Mouse (Mus musculus) small intestine, adult 2 months (tissue): ENCODE data around the gene Dok4. TPM values are rescaled to one million over a fixed set of nuclear protein-coding genes. Genes with fewer than 3 reads are reported as not detected.

Source experiments
- H3K27ac ChIP-seq: fragments of 200-500 bp; 2 replicates; pipeline ENCODE4 v1.5.1; 2012; ENCODE audit warnings: low read depth, low read length, control low read depth, inconsistent platforms; ENCODE audit not compliant: insufficient read depth
- H3K27me3 ChIP-seq: fragments of 200-500 bp; 2 replicates; pipeline ENCODE4 v1.6.1; 2012; ENCODE audit warnings: mild to moderate bottlenecking, moderate library complexity, low read length, inconsistent platforms; ENCODE audit not compliant: control insufficient read depth, insufficient read depth
- H3K36me3 ChIP-seq: fragments of 200-500 bp; 2 replicates; pipeline ENCODE4 v1.6.1; 2012; ENCODE audit warnings: mild to moderate bottlenecking, low read length, control low read depth, inconsistent platforms; ENCODE audit not compliant: control insufficient read depth, insufficient read depth
- H3K4me1 ChIP-seq: fragments of 200-500 bp; 2 replicates; pipeline ENCODE4 v1.6.1; 2012; ENCODE audit warnings: low read length, inconsistent platforms, mixed read lengths; ENCODE audit not compliant: control insufficient read depth, insufficient read depth, insufficient read length
- H3K4me3 ChIP-seq: fragments of 200-500 bp; 2 replicates; pipeline ENCODE4 v1.5.1; 2012; ENCODE audit warnings: low read depth, mild to moderate bottlenecking, control low read depth, inconsistent platforms, low read length, moderate library complexity
- CTCF ChIP-seq: fragments of 200-500 bp; IDR thresholded peaks from 2 replicates; pipeline ENCODE4 v1.5.1; 2012; ENCODE audit warnings: low read depth, mild to moderate bottlenecking, control low read depth, inconsistent platforms, low read length, moderate library complexity, mixed read lengths; ENCODE audit not compliant: insufficient replicate concordance, insufficient read length; ENCODE audit errors: extremely low read depth
- POLR2A ChIP-seq: fragments of 200-500 bp; IDR thresholded peaks from 2 replicates; pipeline ENCODE4 v1.6.1; 2012; ENCODE audit warnings: low read depth, mild to moderate bottlenecking, control low read depth, inconsistent platforms, low read length, moderate library complexity
- WGBS: fragments of 180-500 bp; shearing (Covaris S2); methylation state at CpG from one replicate; pipeline ENCODE4 v1.1.7; 2018; 5-methylcytosine and 5-hydroxymethylcytosine counted together
- polyA plus RNA-seq: library from polyadenylated mRNA; depleted of rRNA; stranded (reverse); fragments of >200 nt; gene quantifications from 2 replicates; pipeline ENCODE4 v1.2.3, GENCODE M21; 2012

The Dok4 gene
- polyA plus RNA-seq, 1 experiment: 156 TPM

DNA sequence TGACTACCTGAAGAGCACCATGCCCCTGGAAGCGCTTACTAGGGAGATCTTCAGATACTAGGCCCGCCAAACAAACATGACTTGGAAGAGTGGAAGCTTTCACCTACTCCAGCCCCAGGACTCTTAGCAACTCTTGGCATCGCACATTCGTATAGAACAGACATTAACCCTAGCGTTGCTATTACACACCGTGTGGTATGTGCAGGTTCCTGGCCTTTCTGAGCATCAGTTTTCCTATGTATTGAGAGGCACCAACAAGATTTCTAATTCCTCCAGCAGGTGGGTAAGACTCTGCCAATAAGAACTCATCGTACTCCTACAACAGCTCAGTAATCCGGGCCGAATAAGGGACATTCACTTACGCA, 40.8 kb upstream of the Dok4 start:
- H3K27me3 ChIP-seq: peaks cover 11% of the 10 kb centered on the region
- peak overlapping the region; percentile 76 for H3K4me3 ChIP-seq
- 29% methylated on average over 10 of the region's 10 CpGs for WGBS

DNA sequence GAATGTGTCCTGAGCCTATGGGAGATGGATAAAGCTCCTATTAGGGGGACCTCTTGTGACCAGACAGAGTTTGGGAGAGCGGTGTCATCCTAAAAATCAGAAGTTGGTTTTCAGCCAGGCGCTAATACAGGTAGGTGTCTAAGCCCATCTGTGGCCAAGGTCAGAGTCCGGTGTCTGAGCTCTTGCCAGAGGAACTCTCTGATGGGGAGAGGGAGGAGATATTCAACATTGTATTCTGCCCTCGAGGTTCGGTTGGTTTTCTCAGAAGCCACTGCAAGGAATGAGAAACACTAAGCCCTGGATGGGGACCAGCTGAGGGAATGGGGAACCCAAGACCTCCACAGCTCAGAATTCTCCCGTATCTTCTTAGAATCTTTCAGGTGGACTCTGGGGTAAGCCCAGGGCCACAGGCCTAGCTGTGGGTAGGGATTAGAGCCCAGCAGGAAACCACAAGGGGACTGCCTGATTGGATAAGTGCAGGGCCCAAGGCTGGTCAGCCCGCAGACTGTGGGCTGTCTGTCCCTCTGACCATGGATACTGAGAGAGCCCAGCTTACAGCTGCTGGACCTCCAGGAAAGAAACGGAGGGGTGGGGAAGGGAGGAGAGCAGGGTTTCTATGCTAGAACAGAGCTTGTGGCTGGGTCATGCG, 40.3 kb upstream of the Dok4 start:
- peaks cover 6% of the 10 kb centered on the region for H3K4me1 ChIP-seq
- H3K4me3 ChIP-seq: peak overlapping the region; percentile 34
- no peaks in the 10 kb centered on the region for H3K36me3 ChIP-seq
- 54% methylated on average over 9 of the region's 9 CpGs for WGBS
- H3K27me3 ChIP-seq: peaks cover 11% of the 10 kb centered on the region
- TF ChIP-seq CTCF: no peak
- TF ChIP-seq POLR2A: no peak
- no peak overlapping the region for H3K27ac ChIP-seq

More for the DNA sequence above, 40.8 kb upstream of the Dok4 start:
- Histone ChIP-seq H3K4me1 (peaks cover 6% of the 10 kb centered on the region), H3K36me3 (no peaks in the 10 kb centered on the region), H3K27ac (peak overlapping the region; percentile 31; the same call in 1 of the 2 replicates)
- TF ChIP-seq CTCF (no peak), POLR2A (no peak)

DNA sequence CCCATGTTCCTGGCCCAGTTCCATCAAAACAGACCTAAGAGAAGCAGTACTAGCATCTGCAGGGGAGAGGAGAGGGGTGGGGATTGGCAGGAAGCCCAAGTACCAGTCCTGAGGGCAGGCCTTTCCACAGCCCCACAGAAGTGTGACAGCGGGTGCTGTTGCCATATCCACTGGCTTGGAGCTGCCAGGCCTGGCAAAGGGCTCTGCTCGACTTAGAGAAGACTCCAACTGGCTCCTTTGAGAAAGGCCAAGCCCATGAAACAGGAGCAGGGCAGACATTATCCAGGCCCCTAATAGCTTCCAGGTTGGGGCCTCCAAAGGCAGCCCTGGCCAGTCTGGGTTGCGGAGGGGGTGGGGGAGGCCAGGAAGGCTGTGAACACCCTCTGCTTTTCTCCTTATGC, 38.6 kb upstream of the Dok4 start:
- Histone ChIP-seq H3K36me3 (no peaks in the 10 kb centered on the region), H3K27me3 (peaks cover 11% of the 10 kb centered on the region), H3K4me1 (peaks cover 6% of the 10 kb centered on the region), H3K27ac (no peak overlapping the region), H3K4me3 (no peak overlapping the region)
- WGBS: 57% methylated on average over 3 of the region's 3 CpGs
- TF ChIP-seq CTCF (no peak), POLR2A (no peak)

DNA sequence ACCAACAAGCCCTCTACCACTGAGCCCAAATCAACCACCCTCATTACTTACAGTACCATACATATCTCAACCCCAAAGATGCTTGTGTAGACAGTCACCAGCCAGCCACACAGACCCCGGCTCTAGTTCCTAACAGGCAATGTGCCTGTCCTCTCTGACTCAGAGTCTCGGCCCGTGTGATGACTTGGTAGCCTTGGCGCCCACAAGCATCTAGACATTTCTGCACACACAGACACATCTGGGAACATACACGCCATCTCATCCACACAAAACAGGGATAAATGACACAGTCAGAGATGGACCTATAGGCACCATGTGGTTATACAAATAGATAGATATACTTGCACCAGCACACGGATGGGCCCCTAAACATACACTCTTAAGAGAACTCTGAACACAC, 38.1 kb upstream of the Dok4 start:
- WGBS: 80% methylated on average over 6 of the region's 6 CpGs
- TF ChIP-seq POLR2A: no peak
- TF ChIP-seq CTCF: no peak
- H3K4me3 ChIP-seq: no peak overlapping the region
- H3K27me3 ChIP-seq: peaks cover 11% of the 10 kb centered on the region
- H3K27ac ChIP-seq: no peak overlapping the region
- H3K4me1 ChIP-seq: peaks cover 6% of the 10 kb centered on the region
- H3K36me3 ChIP-seq: no peaks in the 10 kb centered on the region

DNA sequence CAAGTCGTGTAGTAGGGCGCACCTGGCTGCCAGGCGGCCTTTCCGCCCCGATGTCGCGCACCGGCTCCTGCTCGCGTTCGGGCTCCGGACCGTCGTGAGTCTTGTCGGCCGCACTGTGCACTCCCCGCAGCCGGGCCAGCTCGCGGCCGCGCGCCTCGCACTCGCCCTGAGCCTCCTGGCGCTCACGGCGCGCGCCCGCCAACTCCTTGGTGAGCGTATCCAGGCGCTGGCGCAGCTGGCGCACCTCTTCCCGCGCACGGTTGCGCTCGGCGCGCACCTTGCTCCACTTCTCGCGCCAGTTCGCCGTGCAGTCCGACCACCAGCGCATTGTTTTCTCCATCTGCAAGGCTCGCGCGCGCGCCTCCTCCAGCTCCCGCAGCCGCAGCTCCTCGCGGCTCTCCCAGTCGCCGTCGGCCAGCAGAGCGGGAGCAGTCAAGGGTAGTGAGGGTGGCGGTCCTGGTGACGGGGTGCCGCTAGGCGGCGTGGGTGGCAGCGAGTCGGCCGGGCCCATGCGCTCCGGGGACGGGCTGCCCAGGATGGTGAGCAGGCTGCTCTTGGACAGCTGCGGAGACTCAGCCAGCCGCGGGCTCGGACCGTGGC, 37.0 kb upstream of the Dok4 start:
- H3K27me3 ChIP-seq: peaks cover 10% of the 10 kb centered on the region
- no peak overlapping the region for H3K27ac ChIP-seq
- TF ChIP-seq CTCF: peak; percentile 21; the same call in 1 of the 2 replicates
- TF ChIP-seq POLR2A: no peak
- 35% methylated on average over 77 of the region's 77 CpGs for WGBS
- H3K4me1 ChIP-seq: peaks cover 5% of the 10 kb centered on the region
- peak overlapping the region; percentile 57 for H3K4me3 ChIP-seq
- no peaks in the 10 kb centered on the region for H3K36me3 ChIP-seq

DNA sequence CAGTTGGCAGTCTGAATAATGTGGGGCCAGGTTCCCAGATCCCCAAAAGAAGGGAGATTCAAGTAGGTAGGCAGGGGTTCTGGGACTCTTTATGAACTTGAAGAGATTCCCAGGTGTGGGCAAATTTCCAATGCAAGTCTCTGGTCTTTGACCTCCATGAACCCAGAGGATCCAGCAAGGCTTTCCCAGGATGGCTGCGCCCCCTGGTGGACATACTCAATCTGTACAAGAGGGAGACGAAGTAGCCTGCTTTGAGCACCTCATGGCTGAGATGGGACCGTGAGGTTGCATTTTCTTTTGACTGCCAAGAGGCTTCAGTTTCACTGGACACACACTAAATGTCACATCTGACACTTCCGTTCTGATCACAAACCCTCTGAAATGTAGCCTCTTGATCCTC, 32.7 kb upstream of the Dok4 start:
- TF ChIP-seq CTCF (peak; percentile 98; the same call in 1 of the 2 replicates), POLR2A (no peak)
- H3K36me3 ChIP-seq: no peaks in the 10 kb centered on the region; the same call in 1 of the 2 replicates
- H3K27ac ChIP-seq: no peak overlapping the region
- under 1% methylated on average over 4 of the region's 4 CpGs for WGBS
- H3K4me1 ChIP-seq: peaks cover 13% of the 10 kb centered on the region
- H3K4me3 ChIP-seq: no peak overlapping the region
- H3K27me3 ChIP-seq: no peaks in the 10 kb centered on the region; the same call in 1 of the 2 replicates

DNA sequence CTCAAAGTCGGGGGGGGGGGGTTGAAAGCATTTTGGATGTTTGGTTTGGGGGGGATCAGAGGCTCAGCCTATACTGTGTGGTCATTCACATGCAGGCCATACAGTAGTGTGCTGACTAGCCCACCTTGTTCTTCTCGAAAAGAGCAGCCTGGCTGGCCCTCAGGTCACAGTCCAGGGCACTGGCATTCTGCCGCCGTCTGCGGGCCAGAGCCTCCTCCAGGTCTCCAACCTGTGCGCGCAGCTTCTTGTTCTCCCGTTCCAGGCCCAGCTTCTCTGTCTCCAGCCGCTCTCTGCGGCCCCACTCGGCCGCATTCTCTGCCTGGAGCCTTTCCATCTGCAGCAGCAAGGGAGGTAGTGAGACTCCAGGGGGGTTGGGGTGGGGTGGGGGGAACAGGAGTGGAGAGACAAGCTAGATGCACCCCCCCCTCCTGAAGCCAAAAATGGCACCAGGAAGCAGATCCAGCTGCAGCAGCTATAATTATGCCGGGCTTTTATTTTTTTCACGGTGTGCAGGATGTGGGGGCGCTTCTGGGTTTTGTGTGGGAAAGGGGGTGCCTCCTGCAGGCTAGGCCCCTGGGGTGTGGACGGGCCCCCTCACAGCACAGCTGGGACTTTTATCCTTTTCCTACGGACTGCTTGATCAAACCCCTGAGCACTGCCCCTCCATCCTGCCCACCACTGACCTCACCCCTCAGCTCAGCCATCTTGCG, 31.6 kb upstream of the Dok4 start:
- no peak overlapping the region for H3K4me3 ChIP-seq
- no peak for TF ChIP-seq CTCF
- TF ChIP-seq POLR2A: no peak
- H3K36me3 ChIP-seq: no peaks in the 10 kb centered on the region; the same call in 1 of the 2 replicates
- WGBS: 87% methylated on average over 18 of the region's 18 CpGs
- peaks cover 10% of the 10 kb centered on the region for H3K4me1 ChIP-seq
- H3K27ac ChIP-seq: no peak overlapping the region
- no peaks in the 10 kb centered on the region; the same call in 1 of the 2 replicates for H3K27me3 ChIP-seq
